Mouse (Mus musculus): ENCODE data around the gene Sh3bgrl2. TPM values are rescaled to one million over a fixed set of nuclear protein-coding genes. Genes with fewer than 3 reads are reported as not detected.

Gene Sh3bgrl2
- polyA plus RNA-seq, 2 experiments, result 3.5 to 9.7 TPM

DNA sequence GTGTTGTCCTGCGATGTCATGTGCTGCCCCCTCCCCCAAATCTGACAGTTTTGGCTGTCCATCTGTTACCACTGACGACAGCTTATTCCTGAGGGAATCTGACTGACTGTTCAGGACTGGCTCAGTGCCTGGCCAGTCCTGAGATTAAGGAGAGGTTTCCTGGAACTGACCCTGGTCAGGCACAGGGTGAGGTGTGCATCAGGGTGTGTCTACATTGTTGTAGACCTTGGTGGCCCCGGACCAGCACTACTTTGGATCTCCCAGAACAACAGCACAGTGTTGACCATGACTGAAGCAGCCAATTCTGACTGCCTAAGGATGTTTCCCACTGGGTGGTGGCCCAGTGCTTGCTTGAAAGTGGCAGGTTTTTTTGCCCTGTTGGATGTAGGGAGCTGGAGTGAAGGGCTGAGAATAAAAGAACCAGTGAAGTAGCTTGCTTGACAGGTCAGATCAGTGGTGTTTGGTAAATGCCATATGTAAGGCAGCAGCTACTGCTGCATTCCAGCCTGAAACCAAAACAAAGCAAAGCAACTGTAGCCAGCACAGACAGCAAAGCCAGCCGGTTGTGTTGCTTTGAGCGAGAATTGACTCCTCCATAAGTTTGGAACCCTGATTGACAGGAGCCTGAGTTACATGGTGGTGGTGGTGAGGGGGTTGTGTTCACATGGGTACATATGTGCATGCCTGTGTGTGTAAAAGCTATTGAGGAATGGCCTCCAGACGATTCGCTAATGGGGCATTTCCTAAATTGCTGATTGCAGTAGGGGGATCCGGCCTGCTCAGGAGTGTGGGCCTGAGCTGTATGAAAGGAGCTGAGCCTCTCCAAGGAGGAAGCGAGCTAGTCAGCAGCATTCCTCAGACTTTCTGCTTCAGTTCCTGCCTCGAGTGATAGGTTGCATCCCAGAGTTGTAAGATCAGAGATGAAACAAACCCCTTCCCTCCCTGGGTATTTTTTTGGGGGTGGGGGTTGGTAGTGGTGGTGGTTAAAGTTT is 8.9 kb downstream of the Sh3bgrl2 start:
- Histone ChIP-seq H3K4me1 (replicated peaks; ENCODE audit: control insufficient read depth in 2 of 2, insufficient read depth in 2 of 2, low read length in 1 of 2) (no peaks in the 10 kb centered on the region; a peak in 1 of 4 replicates), H3K9me3 (ENCODE audit: control insufficient read depth, low read length) (no peaks in the 10 kb centered on the region), H3K36me3 (replicated peaks; ENCODE audit: control insufficient read depth, insufficient read depth, low read depth) (no peaks in the 10 kb centered on the region), H3K27ac (no peak overlapping the region), H3K4me2 (ENCODE audit: low read depth) (no peak overlapping the region), H3K9ac (replicated peaks) (no peak overlapping the region), H3K4me3 (ENCODE audit: insufficient read depth in 1 of 2, low read depth in 2 of 2, low read length in 2 of 2) (no peak overlapping the region), H3K27me3 (ENCODE audit: control insufficient read depth, insufficient read depth, low read length) (no peaks in the 10 kb centered on the region)
- DNase-seq (ENCODE audit: low read depth in 3 of 3, low spot score in 3 of 3) (no peak), ATAC-seq (ENCODE audit: insufficient read depth) (no peak)
- 45% methylated on average over 10 of the region's 10 CpGs for WGBS (ENCODE audit: insufficient replicate concordance)
- TF ChIP-seq EP300 (IDR thresholded peaks at IDR 0.05; ENCODE audit: low read depth) (no peak), CTCF (IDR thresholded peaks at IDR 0.05; ENCODE audit: low read depth) (no peak)

DNA sequence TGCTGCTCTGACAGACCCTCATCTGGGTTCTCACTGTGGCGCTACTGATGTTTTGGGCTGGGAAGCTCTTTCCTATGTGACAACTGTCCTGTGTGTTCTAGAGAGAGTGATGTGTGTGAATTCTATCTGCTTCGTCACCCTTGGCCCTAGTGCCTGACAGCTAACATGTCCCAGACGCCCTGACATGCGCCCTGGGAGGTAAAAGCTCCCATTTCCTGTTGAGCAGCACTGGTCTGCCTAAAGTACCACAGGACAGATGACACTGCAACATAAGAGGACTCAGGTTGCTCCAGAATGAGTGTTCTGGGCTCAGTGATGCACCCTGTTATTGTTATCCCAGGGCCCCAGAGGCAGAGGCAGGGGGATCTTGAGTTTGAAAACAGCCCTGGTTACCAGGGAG is 12.5 kb downstream of the Sh3bgrl2 start:
- H3K9me3 ChIP-seq (ENCODE audit: control insufficient read depth, low read length), result no peaks in the 10 kb centered on the region
- no peak overlapping the region for H3K4me2 ChIP-seq (ENCODE audit: low read depth)
- H3K9ac ChIP-seq (replicated peaks), result no peak overlapping the region
- H3K27me3 ChIP-seq (ENCODE audit: control insufficient read depth, insufficient read depth, low read length), result no peaks in the 10 kb centered on the region
- no peak overlapping the region for H3K27ac ChIP-seq
- no peak overlapping the region for H3K4me3 ChIP-seq (ENCODE audit: insufficient read depth in 1 of 2, low read depth in 2 of 2, low read length in 2 of 2)
- DNase-seq (ENCODE audit: low read depth in 3 of 3, low spot score in 3 of 3) (no peak), ATAC-seq (ENCODE audit: insufficient read depth) (no peak)
- TF ChIP-seq CTCF (IDR thresholded peaks at IDR 0.05; ENCODE audit: low read depth) (no peak), EP300 (IDR thresholded peaks at IDR 0.05; ENCODE audit: low read depth) (no peak)
- 43% methylated on average over 4 of the region's 4 CpGs for WGBS (ENCODE audit: insufficient replicate concordance)
- no peaks in the 10 kb centered on the region for H3K36me3 ChIP-seq (replicated peaks; ENCODE audit: control insufficient read depth, insufficient read depth, low read depth)
- peaks cover 0 to 4% of the 10 kb centered on the region in 2 experiments; a peak in 1 of 4 replicates for H3K4me1 ChIP-seq (replicated peaks; ENCODE audit: control insufficient read depth in 2 of 2, insufficient read depth in 2 of 2, low read length in 1 of 2)

GRCm38 (mm10) chr9:83562889-83563288 is 14.8 kb downstream of the Sh3bgrl2 start:
- Histone ChIP-seq H3K27ac (no peak overlapping the region), H3K4me2 (ENCODE audit: low read depth) (no peak overlapping the region), H3K4me3 (ENCODE audit: insufficient read depth in 1 of 2, low read depth in 2 of 2, low read length in 2 of 2) (no peak overlapping the region), H3K9me3 (ENCODE audit: control insufficient read depth, low read length) (no peaks in the 10 kb centered on the region), H3K36me3 (replicated peaks; ENCODE audit: control insufficient read depth, insufficient read depth, low read depth) (no peaks in the 10 kb centered on the region), H3K9ac (replicated peaks) (no peak overlapping the region), H3K4me1 (replicated peaks; ENCODE audit: control insufficient read depth in 2 of 2, insufficient read depth in 2 of 2, low read length in 1 of 2) (peaks cover 0 to 11% of the 10 kb centered on the region in 2 experiments; a peak in 2 of 4 replicates), H3K27me3 (ENCODE audit: control insufficient read depth, insufficient read depth, low read length) (no peaks in the 10 kb centered on the region)
- no peak for DNase-seq (ENCODE audit: low read depth in 3 of 3, low spot score in 3 of 3)
- TF ChIP-seq CTCF (IDR thresholded peaks at IDR 0.05; ENCODE audit: low read depth), result no peak
- TF ChIP-seq EP300 (IDR thresholded peaks at IDR 0.05; ENCODE audit: low read depth), result no peak
- WGBS (ENCODE audit: insufficient replicate concordance), result 73% methylated on average over 7 of the region's 7 CpGs
- no peak for ATAC-seq (ENCODE audit: insufficient read depth)

DNA sequence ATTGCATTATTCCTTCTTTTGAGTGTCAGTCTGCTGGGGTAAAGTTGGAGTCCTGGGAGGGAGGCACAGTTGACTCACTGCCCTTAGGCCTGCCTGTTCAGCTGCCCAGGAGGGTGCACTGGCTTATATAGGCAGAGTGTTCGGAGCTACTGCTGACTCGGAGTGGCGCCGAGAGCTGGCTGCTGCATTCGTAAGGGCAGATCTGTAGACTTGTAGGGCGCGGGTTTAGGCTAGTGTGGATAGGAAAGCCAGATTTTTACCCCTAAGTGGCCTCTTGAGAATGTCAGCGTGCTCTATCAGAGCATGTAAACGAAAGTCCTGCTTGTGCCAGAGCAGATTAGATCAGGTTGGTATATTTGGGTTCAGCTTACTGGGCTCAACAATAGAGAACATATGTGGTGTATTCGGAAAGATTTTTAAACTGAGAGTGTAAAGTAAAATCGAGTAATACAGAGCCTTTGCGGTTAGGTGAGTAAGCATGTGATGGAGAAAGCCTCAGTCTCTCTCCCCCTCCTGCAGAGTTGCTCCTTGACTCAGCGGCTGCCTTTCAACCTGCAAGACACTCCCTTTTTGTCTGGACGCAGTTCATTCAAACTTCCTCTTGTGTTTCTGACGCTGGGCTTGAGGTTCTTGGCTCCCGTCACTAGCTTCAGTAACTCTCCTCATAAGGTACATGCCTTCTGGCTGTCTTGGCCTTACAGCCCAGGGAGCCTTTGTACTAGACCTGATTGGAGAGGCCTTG is 15.9 kb downstream of the Sh3bgrl2 start:
- Histone ChIP-seq H3K9me3 (ENCODE audit: control insufficient read depth, low read length) (no peaks in the 10 kb centered on the region), H3K36me3 (replicated peaks; ENCODE audit: control insufficient read depth, insufficient read depth, low read depth) (no peaks in the 10 kb centered on the region), H3K9ac (replicated peaks) (no peak overlapping the region), H3K4me3 (ENCODE audit: insufficient read depth in 1 of 2, low read depth in 2 of 2, low read length in 2 of 2) (no peak overlapping the region), H3K4me2 (ENCODE audit: low read depth) (no peak overlapping the region), H3K27me3 (ENCODE audit: control insufficient read depth, insufficient read depth, low read length) (no peaks in the 10 kb centered on the region), H3K27ac (no peak overlapping the region), H3K4me1 (replicated peaks; ENCODE audit: control insufficient read depth in 2 of 2, insufficient read depth in 2 of 2, low read length in 1 of 2) (peaks cover 0 to 11% of the 10 kb centered on the region in 2 experiments; a peak in 2 of 4 replicates)
- TF ChIP-seq CTCF (IDR thresholded peaks at IDR 0.05; ENCODE audit: low read depth), result no peak
- TF ChIP-seq EP300 (IDR thresholded peaks at IDR 0.05; ENCODE audit: low read depth), result no peak
- 50% methylated on average over 16 of the region's 16 CpGs for WGBS (ENCODE audit: insufficient replicate concordance)
- ATAC-seq (ENCODE audit: insufficient read depth) (no peak), DNase-seq (ENCODE audit: low read depth in 3 of 3, low spot score in 3 of 3) (no peak)
